Mouse (Mus musculus) heart, postnatal 0 days (tissue): Measurements from ENCODE around the gene Pcsk6.

Experiments
- CTCF ChIP-seq: IDR thresholded peaks from 2 replicates; pipeline ENCODE4 v1.5.1; 2016; ENCODE audit warnings: antibody characterized with exemption, control low read depth, low read depth
- EP300 ChIP-seq: IDR thresholded peaks from 2 replicates; pipeline ENCODE4 v1.6.1; 2016; ENCODE audit warnings: antibody characterized with exemption, low read depth

DNA sequence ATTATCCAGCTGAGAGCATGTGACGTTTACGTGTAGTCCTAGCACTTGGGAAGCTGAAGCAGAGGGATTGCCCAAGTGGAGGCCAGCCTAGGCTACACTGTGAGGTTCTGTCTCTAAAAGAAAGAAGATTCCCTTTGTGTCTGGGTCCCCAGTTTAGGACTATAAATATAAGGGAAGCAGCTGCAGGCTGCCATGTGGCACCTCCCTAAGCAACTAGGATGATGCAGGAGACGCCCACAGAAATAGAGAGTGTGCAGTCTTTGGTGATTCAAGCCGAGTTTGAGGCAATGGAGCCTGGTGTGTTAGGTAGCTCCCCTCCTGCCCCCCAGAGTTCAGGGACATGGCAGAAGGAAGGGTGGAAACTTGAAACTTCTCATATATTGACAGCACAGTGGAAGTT lies 226.1 kb downstream of the Pcsk6 start:
- TF ChIP-seq CTCF, result no peak
- TF ChIP-seq EP300, result no peak
